Mouse (Mus musculus) gastrocnemius, postnatal 14 days (tissue): ENCODE data around the gene Actr3. TPM values are rescaled to one million over a fixed set of nuclear protein-coding genes. Genes with fewer than 3 reads are reported as not detected.
"Not testable (repeated sequence)": the region's sequence is repeated elsewhere in the genome, so short reads cannot be mapped to it uniquely, and the experiment has no call there.

Experiments used
- DNase-seq: peaks from one replicate; pipeline ENCODE4 v3.0.0; 2021; ENCODE audit warnings: mixed read lengths
- intact Hi-C: fragments of 180-260 bp; cut with DNase I; formaldehyde crosslinking; loops from one replicate; pipeline ENCODE4 v1.15.1; 2025; ENCODE audit warnings: low total_unique reads
- total RNA-seq, 2 experiments: library from RNA; stranded (reverse); gene quantifications; 2 replicates each; pipeline ENCODE4 v1.2.3; 2021

The Actr3 gene
- total RNA-seq, 2 experiments from 2014 or later: 56.2 to 63.8 TPM

- intact Hi-C loops: no loop called here
- DNase-seq: no peak
These were observed 5.7 kb upstream of the Actr3 start for GRCm38 (mm10) chr1:125441251-125441650.

DNA sequence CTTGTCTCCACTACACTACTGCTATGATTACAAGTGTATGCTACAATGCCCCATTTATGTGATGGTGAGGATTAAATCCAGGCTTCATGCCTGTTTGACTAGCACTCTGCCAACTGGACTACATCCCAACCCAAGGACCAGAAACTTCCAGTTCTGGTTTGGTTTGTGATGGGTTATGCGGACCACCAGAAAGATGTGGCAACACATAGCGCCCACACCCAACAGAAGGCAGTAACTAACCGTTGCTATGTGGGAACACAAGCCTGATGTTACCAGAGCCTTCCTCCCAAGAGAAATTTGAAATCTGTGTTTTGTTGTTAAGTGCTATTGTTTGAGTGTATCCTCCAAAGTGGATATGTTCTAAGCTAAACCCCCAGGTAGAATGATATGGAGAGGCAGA is 4.0 kb upstream of the Actr3 start:
- intact Hi-C loops: no loop called here
- no peak for DNase-seq

DNA sequence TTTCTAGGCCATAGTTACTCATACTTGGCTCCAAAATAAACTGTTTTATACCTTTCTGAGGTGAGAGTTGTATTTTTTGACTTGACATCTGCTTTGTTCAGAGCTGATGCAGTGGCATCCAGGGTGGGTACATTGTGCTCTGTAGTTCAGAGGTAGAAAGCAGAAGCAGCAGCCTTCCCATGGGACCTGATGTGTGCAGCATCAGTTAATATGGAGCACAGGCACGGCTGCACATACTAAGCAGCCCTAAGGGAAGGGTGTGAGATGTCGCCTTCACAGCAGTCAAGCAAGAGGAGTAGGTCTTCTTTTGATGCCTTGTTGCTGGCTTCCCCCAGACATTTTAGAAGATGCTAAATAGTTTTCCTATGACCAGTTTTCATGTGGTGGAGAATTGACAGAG is 3.3 kb upstream of the Actr3 start:
- no peak for DNase-seq
- intact Hi-C loops: no loop called here

- intact Hi-C loops: no loop called here
- no peak for DNase-seq
These were observed 2.4 kb upstream of the Actr3 start for GRCm38 (mm10) chr1:125437927-125438326.

DNA sequence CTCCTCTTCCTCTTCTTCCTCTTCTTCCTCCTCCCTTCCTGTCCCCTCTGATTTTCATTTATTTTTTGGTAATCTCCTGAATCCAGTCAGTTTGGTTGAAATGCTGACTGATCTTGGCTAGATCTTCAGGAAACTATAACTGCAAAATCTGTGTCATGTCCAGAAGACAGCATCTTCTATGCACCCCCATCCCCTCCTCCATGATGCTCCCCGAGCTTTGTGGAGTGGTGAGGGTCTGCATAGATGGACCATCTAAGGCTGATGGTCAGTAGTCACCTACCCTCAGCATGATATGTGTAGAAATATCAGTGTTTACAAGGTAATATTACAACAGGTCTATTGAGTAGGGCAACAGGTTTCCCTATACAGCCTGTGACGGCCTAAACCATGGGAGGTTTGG is 1.6 kb upstream of the Actr3 start:
- DNase-seq: no peak
- intact Hi-C loops: no loop called here

DNA sequence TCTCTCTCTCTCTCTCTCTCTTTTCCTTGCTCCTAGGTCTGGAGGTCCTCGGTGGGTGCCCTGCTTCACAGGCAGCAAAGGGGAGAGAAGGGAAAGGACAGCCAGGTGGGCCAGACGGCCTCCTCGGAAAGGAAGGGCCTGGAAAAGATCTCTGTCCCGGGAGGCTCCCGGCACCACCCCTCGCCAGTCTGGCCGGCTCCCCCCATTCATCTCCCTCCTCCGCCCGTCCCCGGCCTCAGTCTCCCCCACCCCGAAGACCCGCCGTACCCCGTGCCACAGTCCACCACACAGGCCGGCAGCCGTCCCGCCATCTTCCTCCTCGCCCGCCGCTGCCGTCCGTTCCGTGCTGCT is 534 bp downstream of the Actr3 start:
- intact Hi-C loops: no loop called here
- no peak for DNase-seq

DNA sequence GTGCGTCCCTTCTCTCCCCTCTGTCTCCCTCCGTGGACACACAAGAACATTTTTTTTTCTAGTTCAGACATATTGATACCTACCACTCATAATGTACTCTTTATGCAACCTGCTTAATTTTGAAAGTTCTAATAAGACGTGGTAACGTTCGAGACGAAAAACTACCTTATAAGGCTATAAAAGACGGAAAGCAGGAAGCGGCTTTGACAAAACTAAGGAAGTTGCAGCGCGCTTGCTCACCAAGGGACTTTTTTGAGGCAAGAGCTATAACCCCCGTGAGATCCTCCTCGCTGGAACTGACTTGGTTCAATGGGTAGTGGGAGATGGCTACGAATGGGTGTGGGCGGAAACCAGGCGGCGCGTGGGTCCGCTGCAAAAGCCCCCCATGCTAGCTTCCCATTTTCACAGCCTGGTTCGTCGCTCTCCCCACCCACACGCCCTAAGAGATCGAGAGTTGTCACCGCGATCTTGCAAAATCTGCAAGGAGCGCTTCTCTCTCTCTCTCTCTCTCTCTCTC is 984 bp downstream of the Actr3 start:
- DNase-seq: peak; percentile 18
- intact Hi-C loops: no loop called here

DNA sequence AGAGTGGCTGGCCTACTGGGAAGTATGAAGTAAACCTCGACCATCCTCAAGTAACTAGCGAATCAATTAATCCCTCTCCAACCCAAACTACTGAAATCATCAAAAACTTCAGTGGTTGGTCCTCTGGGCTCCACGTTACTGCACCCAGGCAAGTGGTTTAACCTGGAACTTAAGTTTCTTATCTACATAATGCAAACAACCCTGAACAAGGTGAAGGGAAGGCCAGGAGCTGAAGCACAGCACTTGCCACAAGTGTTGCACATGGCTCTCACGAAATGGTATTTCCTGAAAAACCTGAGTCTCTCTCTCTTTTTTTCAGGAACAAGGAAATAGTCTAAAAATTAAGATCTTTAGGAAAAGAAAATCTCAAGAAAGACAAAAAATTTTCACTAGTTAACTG is 4.2 kb downstream of the Actr3 start:
- DNase-seq: no peak
- intact Hi-C loops: no loop called here

DNA sequence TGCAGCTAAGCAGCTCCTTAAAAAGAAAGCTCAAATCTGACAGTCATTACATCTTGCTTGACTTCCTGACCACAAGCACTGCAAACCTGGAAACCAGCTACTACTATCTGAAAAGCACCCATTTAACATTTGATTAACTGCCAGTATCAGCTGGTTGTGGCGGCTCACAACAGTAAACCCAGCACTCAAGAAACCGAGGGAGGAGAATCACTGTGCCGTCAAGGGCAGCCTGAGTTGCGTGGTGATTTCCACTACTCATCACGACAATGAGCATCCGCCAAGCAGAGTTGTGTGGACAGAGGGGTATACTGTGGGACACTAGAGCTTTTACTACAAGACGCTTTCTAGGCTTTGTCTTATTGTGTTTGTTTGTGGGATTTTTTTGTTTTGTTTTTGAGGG is 4.8 kb downstream of the Actr3 start:
- intact Hi-C loops: no loop called here
- no peak for DNase-seq

- no peak for DNase-seq
- intact Hi-C loops: no loop called here
These were observed 5.5 kb downstream of the Actr3 start for GRCm38 (mm10) chr1:125429984-125430383.

DNA sequence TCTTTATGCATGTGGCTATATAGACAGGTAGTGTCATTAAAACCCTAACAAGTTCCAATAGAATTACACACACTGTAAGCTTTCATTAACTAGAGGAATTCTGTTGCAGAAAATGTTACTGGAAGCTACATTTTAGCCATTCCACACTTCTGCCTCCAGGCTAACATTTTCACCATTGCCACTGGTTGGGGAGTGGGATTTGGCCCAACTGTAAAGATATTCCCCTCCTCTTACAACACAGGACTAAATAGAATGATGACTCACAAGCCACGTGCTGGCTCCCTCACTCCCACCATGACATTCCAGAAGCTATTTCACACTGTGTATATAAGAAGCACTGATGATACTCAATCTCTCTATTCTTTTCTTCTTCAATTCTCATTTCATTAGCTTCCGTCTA is 7.2 kb downstream of the Actr3 start:
- intact Hi-C loops: no loop called here
- DNase-seq: no peak

- intact Hi-C loops: no loop called here
- DNase-seq: no peak
These were observed 9.0 kb downstream of the Actr3 start for GRCm38 (mm10) chr1:125426387-125427045.

DNA sequence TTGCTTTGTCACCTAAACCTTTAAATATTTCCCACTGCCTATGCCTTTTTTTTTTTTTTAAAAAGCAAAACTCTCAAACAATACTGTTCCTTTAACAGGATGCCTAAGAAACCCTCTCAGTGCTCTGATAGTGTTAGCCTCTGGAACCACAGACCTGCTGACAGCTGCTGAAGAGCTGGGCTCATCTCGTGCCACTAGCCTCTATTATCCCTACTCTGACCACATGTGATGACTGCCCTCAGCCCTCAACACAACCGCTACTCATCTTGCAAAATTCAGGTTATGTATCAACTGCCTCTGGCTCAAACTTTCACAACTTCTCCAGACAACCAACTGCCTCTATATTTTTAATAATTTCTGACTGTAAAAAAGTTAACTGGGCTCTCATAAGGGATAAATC is 15.6 kb downstream of the Actr3 start:
- intact Hi-C loops: no loop called here

GRCm38 (mm10) chr1:125418732-125419131 is 16.8 kb downstream of the Actr3 start:
- no peak for DNase-seq
- intact Hi-C loops: no loop called here

More for the DNA sequence above, 15.6 kb downstream of the Actr3 start:
- no peak for DNase-seq

- intact Hi-C loops: no loop called here
- DNase-seq: no peak
These were observed 28.3 kb downstream of the Actr3 start for GRCm38 (mm10) chr1:125407220-125407619.

- DNase-seq: no peak
- intact Hi-C loops: no loop called here
These were observed 40.1 kb downstream of the Actr3 start for GRCm38 (mm10) chr1:125395391-125395790.

DNA sequence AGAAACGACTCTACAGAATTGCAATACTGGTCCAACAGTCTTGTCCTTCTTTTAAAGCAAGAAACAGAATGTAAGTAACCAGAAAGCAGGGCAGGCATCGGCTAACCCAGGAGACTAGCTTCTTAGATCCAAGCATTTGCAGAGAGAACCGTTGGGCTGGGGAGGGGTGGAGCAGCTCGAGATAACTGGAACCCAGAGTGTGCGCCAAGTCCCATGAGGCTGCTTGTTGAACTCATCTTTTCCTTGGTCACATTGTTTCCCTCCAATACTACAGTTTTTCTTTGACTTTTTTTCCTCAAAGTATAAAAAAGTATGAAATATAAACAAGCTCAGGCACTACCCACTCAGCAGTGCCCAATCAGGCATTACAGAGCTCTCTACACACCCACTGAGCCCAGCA is 42.2 kb downstream of the Actr3 start:
- DNase-seq, intact Hi-C loops: not testable (repeated sequence)

DNA sequence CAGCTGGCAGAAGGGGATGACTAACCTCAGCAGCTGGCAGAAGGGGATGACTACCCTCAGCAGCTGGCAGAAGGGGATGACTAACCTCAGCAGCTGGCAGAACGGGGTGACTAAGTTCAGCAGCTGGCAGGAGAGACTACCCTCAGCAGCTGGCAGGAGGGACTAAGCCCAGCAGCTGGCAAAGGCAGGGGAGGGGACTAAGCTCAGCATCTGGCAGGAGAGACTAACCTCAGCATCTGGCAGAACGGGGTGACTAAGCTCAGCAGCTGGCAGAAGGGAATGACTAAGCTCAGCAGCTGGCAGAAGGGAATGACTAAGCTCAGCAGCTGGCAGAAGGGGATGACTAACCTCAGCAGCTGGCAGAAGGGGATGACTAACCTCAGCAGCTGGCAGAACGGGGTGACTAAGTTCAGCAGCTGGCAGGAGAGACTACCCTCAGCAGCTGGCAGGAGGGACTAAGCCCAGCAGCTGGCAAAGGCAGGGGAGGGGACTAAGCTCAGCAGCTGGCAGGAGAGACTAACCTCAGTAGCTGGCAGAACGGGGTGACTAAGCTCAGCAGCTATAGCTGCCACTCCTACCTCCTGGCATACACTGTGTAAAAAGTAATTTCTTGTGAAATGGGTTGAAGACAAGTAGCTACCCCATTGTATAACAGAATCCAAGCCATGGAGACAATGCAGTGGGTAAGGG is 45.3 kb downstream of the Actr3 start:
- intact Hi-C loops, DNase-seq: not testable (repeated sequence)

DNA sequence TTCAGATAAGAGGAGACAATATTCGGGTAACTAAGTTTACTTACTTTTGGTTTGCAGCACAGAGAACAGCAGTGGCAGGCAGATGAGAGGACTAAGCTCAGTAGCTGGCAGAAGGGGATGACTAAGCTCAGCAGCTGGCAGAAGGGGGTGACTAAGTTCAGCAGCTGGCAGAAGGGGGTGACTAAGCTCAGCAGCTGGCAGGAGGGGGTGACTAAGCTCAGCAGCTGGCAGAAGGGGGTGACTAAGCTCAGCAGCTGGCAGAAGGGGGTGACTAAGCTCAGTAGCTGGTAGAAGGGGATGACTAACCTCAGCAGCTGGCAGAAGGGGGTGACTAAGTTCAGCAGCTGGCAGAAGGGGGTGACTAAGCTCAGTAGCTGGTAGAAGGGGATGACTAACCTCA is 45.9 kb downstream of the Actr3 start:
- DNase-seq, intact Hi-C loops: not testable (repeated sequence)

DNA sequence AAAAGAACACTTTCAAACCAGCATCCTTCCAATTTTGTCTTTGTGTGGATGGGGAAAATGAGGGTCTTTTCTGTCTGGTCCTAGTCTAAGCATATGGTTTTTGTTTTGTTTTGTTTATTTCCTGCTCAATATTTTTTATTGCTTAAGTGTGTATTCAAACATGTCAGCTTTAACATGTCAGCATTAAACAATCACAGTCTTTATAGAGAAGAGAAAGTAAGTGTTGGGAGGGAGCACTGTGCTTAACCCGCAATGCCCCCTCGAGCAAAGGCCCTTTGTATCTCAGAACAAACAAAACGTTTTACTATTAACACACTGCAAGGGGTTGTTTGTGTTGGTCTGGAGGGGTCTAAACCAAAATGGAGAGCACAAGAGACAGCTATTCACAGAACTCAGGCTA is 47.2 kb downstream of the Actr3 start:
- DNase-seq: no peak
- intact Hi-C loops: no loop called here

DNA sequence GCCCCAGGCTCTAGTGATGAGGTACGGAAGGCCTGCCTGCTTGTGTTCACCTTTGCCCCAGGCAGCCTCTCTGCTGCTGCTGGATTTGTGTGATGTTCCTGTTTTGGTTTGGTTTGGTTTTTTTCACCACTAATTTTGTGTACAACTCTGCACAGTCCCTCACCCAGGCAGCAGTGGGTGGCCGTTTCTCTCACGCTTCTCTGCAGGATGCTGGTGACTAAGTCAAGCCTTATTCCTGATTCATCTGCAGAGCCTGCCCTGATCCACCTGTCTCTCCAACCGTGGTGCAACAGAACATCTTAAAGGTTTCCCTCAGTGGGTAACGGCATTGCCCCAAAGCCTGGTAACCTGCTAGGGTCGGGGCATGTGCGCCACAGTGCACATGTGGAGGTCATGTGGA is 49.3 kb downstream of the Actr3 start:
- intact Hi-C loops: no loop called here
- DNase-seq: no peak
